Mouse (Mus musculus): ENCODE measurements around the gene Slc4a7. TPM values are rescaled to one million over a fixed set of nuclear protein-coding genes. Genes with fewer than 3 reads are reported as not detected.

Slc4a7 gene
- 22.0 and 30.4 TPM in 2 replicates for polyA plus RNA-seq (2014; fragmentation: Nextera tagmentation; extraction: Ambion mirVana)

DNA sequence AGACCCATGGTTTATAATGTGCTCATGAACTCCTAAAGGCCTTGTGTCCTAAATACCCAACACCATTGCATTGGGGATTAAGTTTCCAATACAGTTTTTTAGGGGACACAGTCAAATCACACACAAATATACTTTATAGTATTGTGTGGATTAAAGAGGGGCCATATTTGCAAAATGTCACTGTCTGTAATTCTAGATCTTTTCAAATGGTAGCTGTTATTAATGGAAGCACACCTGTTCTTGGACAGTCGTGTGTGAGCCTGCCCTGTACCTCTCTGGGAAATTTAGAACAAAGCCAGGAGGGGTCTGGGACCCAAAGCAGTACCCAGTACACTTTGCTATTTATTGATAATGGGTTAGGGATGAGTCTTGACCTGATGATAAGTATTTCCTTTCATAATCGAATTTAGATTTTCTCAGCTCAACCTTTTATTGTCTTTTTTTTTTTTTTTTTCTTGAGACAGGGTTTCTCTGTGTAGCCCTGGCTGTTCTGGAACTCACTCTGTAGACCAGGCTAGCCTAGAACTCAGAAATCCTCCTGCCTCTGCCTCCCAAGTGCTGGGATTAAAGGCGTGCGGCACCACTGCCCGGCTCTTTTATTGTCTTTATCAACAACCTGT is at the start of gene Slc4a7:
Gene Slc4a7, plus strand, starts transcription at position 570 of the 620 bp plus-strand sequence.
- Histone ChIP-seq H3K27me3 (ENCODE audit: control insufficient read depth, insufficient read depth, low read length) (no peaks in the 10 kb centered on the region), H3K4me2 (replicated peaks) (peak within 1 kb of the TSS; percentile 69), H3K36me3 (replicated peaks; ENCODE audit: control insufficient read depth, insufficient read depth) (0 out of 2 replicates have a peak, but pooled peaks cover 4% of the 10 kb centered on the region), H3K4me3 (replicated peaks; ENCODE audit: low read length) (peak within 1 kb of the TSS; percentile 83), H3K4me1 (replicated peaks; ENCODE audit: control insufficient read depth, insufficient read depth, low read length) (peaks cover 24% of the 10 kb centered on the region), H3K9me3 (ENCODE audit: control insufficient read depth, low read length) (no peaks in the 10 kb centered on the region), H3K27ac (peak within 1 kb of the TSS; percentile 98), H3K9ac (peak within 1 kb of the TSS; percentile 96)
- DNase-seq (ENCODE audit: low spot score) = no peak
- peak; percentile 0; the same call in 1 of the 2 replicates for ATAC-seq (ENCODE audit: low FRiP score)
- 89% methylated on average over 5 of the region's 5 CpGs for WGBS

DNA sequence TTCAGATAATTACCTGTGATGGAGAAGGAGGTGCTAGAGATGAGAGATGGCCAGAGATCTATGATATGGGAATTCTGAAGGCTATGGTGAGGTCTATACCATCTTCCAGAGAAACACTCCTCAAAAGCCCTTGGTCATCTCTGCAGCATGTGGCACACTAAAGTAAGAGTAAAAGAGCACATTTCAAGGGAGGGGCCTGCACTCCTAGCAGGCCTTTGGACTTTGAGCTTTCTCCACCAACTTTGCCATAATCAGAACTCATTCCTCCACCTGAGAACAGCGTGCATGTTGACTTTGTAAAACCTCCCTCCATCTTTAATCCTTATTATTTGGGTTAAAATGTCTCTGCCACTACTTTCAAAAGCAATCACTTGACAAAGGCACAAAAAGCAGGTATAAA is 31.5 kb upstream of the Slc4a7 start:
- Histone ChIP-seq H3K36me3 (replicated peaks; ENCODE audit: control insufficient read depth, insufficient read depth) (no peaks in the 10 kb centered on the region), H3K9me3 (ENCODE audit: control insufficient read depth, low read length) (no peaks in the 10 kb centered on the region), H3K4me2 (replicated peaks) (no peak overlapping the region), H3K4me1 (replicated peaks; ENCODE audit: control insufficient read depth, insufficient read depth, low read length) (no peaks in the 10 kb centered on the region), H3K9ac (no peak overlapping the region), H3K27ac (no peak overlapping the region), H3K4me3 (replicated peaks; ENCODE audit: low read length) (no peak overlapping the region), H3K27me3 (ENCODE audit: control insufficient read depth, insufficient read depth, low read length) (no peaks in the 10 kb centered on the region)
- 85% methylated on average over 1 of the region's 1 CpGs for WGBS
- no peak for DNase-seq (ENCODE audit: low spot score)
- no peak for ATAC-seq (ENCODE audit: low FRiP score)

DNA sequence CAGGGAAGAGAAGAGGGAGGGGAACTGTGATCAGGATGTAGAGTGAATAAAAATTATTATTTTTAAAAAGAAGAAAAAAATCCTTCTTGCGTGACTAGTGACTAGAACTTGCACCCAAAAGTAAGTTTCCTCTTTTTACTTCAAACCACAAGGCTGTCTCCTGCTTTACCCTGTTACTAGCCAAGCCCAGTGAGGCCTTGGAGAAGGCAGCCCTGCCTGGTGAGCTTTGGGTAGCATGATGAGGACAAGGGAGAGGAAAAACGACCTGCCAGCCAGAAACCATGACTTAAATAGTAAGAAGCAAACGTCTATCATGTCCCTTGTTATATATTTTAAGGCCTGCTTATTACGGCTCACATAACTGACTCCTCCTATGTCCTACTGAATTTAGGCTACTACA is 20.5 kb upstream of the Slc4a7 start:
- Histone ChIP-seq H3K4me1 (replicated peaks; ENCODE audit: control insufficient read depth, insufficient read depth, low read length) (no peaks in the 10 kb centered on the region), H3K36me3 (replicated peaks; ENCODE audit: control insufficient read depth, insufficient read depth) (no peaks in the 10 kb centered on the region), H3K27ac (no peak overlapping the region), H3K27me3 (ENCODE audit: control insufficient read depth, insufficient read depth, low read length) (no peaks in the 10 kb centered on the region), H3K4me2 (replicated peaks) (no peak overlapping the region), H3K4me3 (replicated peaks; ENCODE audit: low read length) (no peak overlapping the region), H3K9ac (no peak overlapping the region), H3K9me3 (ENCODE audit: control insufficient read depth, low read length) (no peaks in the 10 kb centered on the region)
- no peak for ATAC-seq (ENCODE audit: low FRiP score)
- no peak for DNase-seq (ENCODE audit: low spot score)
- 74% methylated on average over 4 of the region's 4 CpGs for WGBS

DNA sequence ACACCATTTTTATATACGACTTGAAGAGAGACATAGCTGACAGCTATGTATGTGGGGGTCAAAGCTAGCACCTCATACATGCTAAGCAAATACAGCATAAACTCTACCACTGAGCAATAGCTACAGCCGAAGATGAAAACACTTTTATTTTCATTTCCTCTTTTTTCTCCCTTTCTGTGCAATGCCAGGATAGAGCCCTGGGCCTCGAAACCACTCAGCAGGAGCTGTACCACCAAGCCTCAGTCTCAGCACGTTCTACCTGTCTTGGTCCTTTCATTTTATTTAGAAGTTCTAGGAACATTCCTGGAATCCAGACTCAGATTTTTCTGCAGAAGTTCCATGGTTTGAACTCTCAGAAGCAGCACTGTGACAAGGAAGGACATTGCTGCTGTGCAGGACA is 17.3 kb upstream of the Slc4a7 start:
- 84% methylated on average over 4 of the region's 4 CpGs for WGBS
- Histone ChIP-seq H3K36me3 (replicated peaks; ENCODE audit: control insufficient read depth, insufficient read depth) (no peaks in the 10 kb centered on the region), H3K9ac (no peak overlapping the region), H3K27me3 (ENCODE audit: control insufficient read depth, insufficient read depth, low read length) (no peaks in the 10 kb centered on the region), H3K9me3 (ENCODE audit: control insufficient read depth, low read length) (no peaks in the 10 kb centered on the region), H3K4me3 (replicated peaks; ENCODE audit: low read length) (no peak overlapping the region), H3K4me2 (replicated peaks) (no peak overlapping the region), H3K4me1 (replicated peaks; ENCODE audit: control insufficient read depth, insufficient read depth, low read length) (no peaks in the 10 kb centered on the region), H3K27ac (no peak overlapping the region)
- no peak for ATAC-seq (ENCODE audit: low FRiP score)
- no peak for DNase-seq (ENCODE audit: low spot score)

DNA sequence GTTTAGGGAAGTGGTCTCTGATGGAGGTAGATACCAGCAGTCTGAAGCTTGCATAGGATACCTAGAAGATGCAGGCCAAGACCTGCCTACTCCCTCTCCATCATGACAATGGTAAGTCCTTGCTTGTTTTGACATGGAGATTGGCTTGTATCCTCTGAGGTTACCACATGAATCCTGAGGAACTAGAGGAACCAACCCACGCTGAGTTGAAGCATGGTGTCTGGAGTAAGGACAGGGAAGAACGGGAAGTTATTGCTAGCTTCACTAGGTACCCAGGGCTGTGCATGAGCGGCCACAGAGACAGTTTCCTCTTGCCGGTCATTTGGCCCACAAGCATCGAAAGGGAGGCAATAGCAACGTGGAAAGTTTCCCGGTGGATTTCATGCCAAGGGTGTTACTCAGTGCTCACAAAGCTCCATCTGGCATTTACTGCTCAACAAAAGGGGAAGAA is 16.0 kb upstream of the Slc4a7 start:
- Histone ChIP-seq H3K27me3 (ENCODE audit: control insufficient read depth, insufficient read depth, low read length) (no peaks in the 10 kb centered on the region), H3K4me3 (replicated peaks; ENCODE audit: low read length) (no peak overlapping the region), H3K9me3 (ENCODE audit: control insufficient read depth, low read length) (no peaks in the 10 kb centered on the region), H3K4me1 (replicated peaks; ENCODE audit: control insufficient read depth, insufficient read depth, low read length) (no peaks in the 10 kb centered on the region), H3K27ac (no peak overlapping the region), H3K4me2 (replicated peaks) (no peak overlapping the region), H3K36me3 (replicated peaks; ENCODE audit: control insufficient read depth, insufficient read depth) (no peaks in the 10 kb centered on the region), H3K9ac (no peak overlapping the region)
- no peak for DNase-seq (ENCODE audit: low spot score)
- ATAC-seq (ENCODE audit: low FRiP score) = no peak
- WGBS = 74% methylated on average over 7 of the region's 7 CpGs

DNA sequence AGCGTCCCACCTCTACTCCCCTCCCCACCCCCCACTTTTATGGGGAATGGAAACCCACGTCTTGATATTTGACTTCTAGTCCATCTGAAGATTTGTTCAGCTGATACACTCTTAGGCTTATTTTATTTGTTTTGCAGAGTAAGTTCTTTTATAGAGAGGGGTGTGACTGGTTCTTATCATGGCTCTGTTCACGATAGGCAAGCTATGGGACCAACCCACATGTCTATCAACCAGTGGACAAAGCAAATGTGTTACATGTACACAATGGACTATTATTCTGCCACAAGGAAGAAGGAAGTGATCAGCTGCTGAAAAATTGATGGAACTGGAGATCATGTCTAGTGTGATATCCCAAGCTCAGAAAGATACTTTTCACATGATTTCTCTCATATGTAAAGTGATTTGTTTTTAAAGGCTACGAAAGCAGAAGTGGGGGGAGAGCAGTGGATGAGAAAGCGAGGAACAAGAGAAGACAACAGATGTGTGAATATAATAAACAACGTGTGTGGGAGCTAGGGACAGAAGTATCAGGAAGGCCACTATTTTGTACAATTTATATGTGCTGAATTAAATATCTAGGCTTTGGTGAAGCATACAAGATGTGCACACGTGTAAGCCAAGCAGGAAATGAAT is 14.7 kb upstream of the Slc4a7 start:
- H3K27ac ChIP-seq = no peak overlapping the region
- H3K4me2 ChIP-seq (replicated peaks) = no peak overlapping the region
- no peaks in the 10 kb centered on the region for H3K36me3 ChIP-seq (replicated peaks; ENCODE audit: control insufficient read depth, insufficient read depth)
- DNase-seq (ENCODE audit: low spot score) (no peak), ATAC-seq (ENCODE audit: low FRiP score) (no peak)
- H3K9me3 ChIP-seq (ENCODE audit: control insufficient read depth, low read length) = no peaks in the 10 kb centered on the region
- H3K4me3 ChIP-seq (replicated peaks; ENCODE audit: low read length) = no peak overlapping the region
- 76% methylated on average over 7 of the region's 7 CpGs for WGBS
- H3K27me3 ChIP-seq (ENCODE audit: control insufficient read depth, insufficient read depth, low read length) = no peaks in the 10 kb centered on the region
- H3K4me1 ChIP-seq (replicated peaks; ENCODE audit: control insufficient read depth, insufficient read depth, low read length) = no peaks in the 10 kb centered on the region
- no peak overlapping the region for H3K9ac ChIP-seq

DNA sequence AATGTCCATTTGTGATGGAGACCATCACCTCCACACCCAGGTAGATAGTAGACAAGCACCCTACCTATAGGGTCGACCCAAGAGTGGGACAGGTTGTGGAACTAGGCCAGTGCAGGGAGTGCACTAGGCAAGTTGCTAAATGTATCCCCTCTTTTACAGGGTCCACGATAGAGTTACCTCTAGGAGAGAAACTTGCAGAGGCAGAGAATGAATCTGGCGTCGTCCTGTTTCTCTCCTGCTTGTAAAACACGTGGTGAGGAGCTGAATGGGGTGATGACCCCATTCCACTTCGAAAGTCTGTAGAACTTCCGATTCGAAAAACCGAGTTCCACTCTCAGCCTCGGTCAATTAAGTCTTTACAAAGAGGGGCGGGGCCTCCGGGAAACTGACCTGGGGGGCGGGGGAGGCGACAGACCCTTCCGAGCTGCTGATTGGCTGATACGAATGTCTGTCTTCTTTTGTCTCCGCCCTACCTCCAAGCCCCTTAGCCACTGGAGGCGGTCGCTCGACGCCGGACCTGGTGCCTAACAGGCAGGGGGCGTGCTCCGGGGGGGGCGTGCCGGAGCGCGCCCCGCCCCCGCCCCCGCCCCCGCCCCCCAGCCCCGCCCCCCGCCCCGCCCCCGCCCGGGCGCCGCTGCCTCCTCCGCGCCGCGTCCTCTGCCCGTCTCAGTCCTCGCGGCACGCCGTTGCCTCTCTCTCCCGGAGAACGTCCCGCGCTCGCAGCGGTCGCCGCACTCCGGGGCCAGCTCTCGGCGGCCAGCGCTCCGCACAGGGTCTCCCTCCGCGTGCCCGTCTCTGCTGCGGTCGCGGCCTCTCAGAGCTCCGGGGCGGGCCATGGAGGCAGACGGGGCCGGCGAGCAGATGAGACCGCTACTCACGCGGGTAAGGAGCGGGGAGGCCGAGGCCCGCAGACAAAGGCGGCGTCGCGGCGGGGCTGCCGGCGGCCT is 593 bp downstream of the Slc4a7 start:
- H3K4me1 ChIP-seq (replicated peaks; ENCODE audit: control insufficient read depth, insufficient read depth, low read length) = peaks cover 24% of the 10 kb centered on the region
- ATAC-seq (ENCODE audit: low FRiP score) (peak; percentile 98), DNase-seq (ENCODE audit: low spot score) (peak; percentile 97)
- H3K4me2 ChIP-seq (replicated peaks) = peak overlapping the region; percentile 69
- WGBS = under 1% methylated on average over 44 of the region's 85 CpGs
- H3K9me3 ChIP-seq (ENCODE audit: control insufficient read depth, low read length) = no peaks in the 10 kb centered on the region
- H3K27me3 ChIP-seq (ENCODE audit: control insufficient read depth, insufficient read depth, low read length) = no peaks in the 10 kb centered on the region
- H3K9ac ChIP-seq = peak overlapping the region; percentile 96
- peaks cover 4% of the 10 kb centered on the region; the same call in 1 of the 2 replicates for H3K36me3 ChIP-seq (replicated peaks; ENCODE audit: control insufficient read depth, insufficient read depth)
- peak overlapping the region; percentile 98 for H3K27ac ChIP-seq
- peak overlapping the region; percentile 83 for H3K4me3 ChIP-seq (replicated peaks; ENCODE audit: low read length)

DNA sequence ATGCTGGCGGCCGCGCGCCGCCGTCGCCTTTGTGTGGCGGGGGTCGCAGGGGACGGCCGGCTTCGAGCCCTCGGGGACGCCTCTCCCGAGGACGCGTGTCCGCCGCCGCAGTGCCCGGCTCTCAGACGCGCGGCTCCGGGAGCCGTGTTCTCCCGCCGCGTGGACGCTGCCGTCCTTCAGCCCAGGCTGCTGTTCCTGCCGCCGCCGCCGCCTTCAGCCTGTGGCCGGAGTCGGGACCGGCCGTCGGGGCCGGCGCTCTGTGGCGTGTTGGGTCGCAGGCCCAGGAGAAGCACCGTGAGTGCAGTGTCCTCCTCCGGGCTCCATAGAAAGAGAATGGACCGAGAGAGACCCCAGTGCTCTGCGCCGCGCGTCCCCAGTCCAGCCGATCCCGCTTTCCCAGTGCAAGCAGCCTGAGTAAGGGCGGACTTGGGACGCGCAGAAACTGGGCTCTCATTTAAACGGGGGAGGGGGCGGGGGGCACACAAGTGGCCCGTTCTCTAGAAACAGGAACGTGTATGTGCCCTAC is 1.3 kb downstream of the Slc4a7 start:
- Histone ChIP-seq H3K27me3 (ENCODE audit: control insufficient read depth, insufficient read depth, low read length) (no peaks in the 10 kb centered on the region), H3K36me3 (replicated peaks; ENCODE audit: control insufficient read depth, insufficient read depth) (peaks cover 4% of the 10 kb centered on the region; the same call in 1 of the 2 replicates), H3K9me3 (ENCODE audit: control insufficient read depth, low read length) (no peaks in the 10 kb centered on the region), H3K4me1 (replicated peaks; ENCODE audit: control insufficient read depth, insufficient read depth, low read length) (peaks cover 24% of the 10 kb centered on the region), H3K4me3 (replicated peaks; ENCODE audit: low read length) (peak overlapping the region; percentile 83), H3K9ac (peak overlapping the region; percentile 96), H3K27ac (peak overlapping the region; percentile 98), H3K4me2 (replicated peaks) (peak overlapping the region; percentile 69)
- WGBS = under 1% methylated on average over 60 of the region's 60 CpGs
- peak; percentile 51 for DNase-seq (ENCODE audit: low spot score)
- peak; percentile 56 for ATAC-seq (ENCODE audit: low FRiP score)

DNA sequence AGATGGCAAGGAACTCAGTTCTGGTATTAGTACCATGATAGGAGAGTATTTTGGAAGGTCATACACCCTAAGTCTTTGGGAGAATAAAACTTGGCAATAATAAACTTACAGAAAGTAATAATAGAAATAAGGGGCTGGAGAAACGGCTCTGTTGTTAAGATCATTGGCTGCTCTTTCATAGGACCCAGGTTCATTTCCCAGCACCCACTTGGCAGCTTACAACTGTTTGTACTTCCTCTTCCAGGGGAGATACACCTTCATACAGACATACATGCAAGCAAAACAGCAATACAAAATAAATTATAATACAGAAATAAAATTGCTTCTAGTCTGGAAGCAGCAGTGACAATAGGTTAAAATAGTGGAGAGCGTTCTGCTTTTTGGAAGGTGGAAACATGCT is 2.6 kb downstream of the Slc4a7 start:
- ATAC-seq (ENCODE audit: low FRiP score) (no peak), DNase-seq (ENCODE audit: low spot score) (no peak)
- WGBS = 77% methylated on average over 2 of the region's 2 CpGs
- Histone ChIP-seq H3K4me3 (replicated peaks; ENCODE audit: low read length) (peak overlapping the region; percentile 83), H3K4me2 (replicated peaks) (peak overlapping the region; percentile 69), H3K9ac (peak overlapping the region; percentile 96), H3K4me1 (replicated peaks; ENCODE audit: control insufficient read depth, insufficient read depth, low read length) (peaks cover 24% of the 10 kb centered on the region), H3K36me3 (replicated peaks; ENCODE audit: control insufficient read depth, insufficient read depth) (peaks cover 4% of the 10 kb centered on the region; the same call in 1 of the 2 replicates), H3K27me3 (ENCODE audit: control insufficient read depth, insufficient read depth, low read length) (no peaks in the 10 kb centered on the region), H3K9me3 (ENCODE audit: control insufficient read depth, low read length) (no peaks in the 10 kb centered on the region), H3K27ac (no peak overlapping the region)
